Mouse (Mus musculus) testis, adult 2 months (tissue): ENCODE measurements around the gene Scoc. TPM values are rescaled to one million over a fixed set of nuclear protein-coding genes. Genes with fewer than 3 reads are reported as not detected.
"Not testable (repeated sequence)": the region's sequence is repeated elsewhere in the genome, so short reads cannot be mapped to it uniquely, and the experiment has no call there.

Experiments
- H3K27ac ChIP-seq: fragments of 200-500 bp; 2 replicates; pipeline ENCODE4 v1.5.1; 2012; ENCODE audit warnings: low read depth, low read length; ENCODE audit not compliant: control insufficient read depth, insufficient read depth
- H3K27me3 ChIP-seq: fragments of 200-500 bp; 2 replicates; pipeline ENCODE4 v1.6.1; 2012; ENCODE audit warnings: mild to moderate bottlenecking, low read length, moderate library complexity; ENCODE audit not compliant: control insufficient read depth, insufficient read depth
- H3K36me3 ChIP-seq: fragments of 200-500 bp; 2 replicates; pipeline ENCODE4 v1.6.1; 2012; ENCODE audit warnings: mild to moderate bottlenecking, low read length; ENCODE audit not compliant: control insufficient read depth, insufficient read depth
- H3K4me1 ChIP-seq: fragments of 200-500 bp; 2 replicates; pipeline ENCODE4 v1.6.1; 2012; ENCODE audit warnings: low read length; ENCODE audit not compliant: control insufficient read depth, insufficient read depth
- H3K4me3 ChIP-seq: fragments of 200-500 bp; 2 replicates; pipeline ENCODE4 v1.5.1; 2012; ENCODE audit warnings: low read depth, mild to moderate bottlenecking, low read length, moderate library complexity, mixed read lengths; ENCODE audit not compliant: control insufficient read depth
- CTCF ChIP-seq: fragments of 200-500 bp; IDR thresholded peaks from 2 replicates; pipeline ENCODE4 v1.5.1; 2012; ENCODE audit warnings: low read depth, mild to moderate bottlenecking, inconsistent platforms, low read length, moderate library complexity; ENCODE audit not compliant: control insufficient read depth, insufficient read depth, insufficient replicate concordance
- POLR2A ChIP-seq: fragments of 200-500 bp; IDR thresholded peaks from 2 replicates; pipeline ENCODE4 v1.6.1; 2012; ENCODE audit warnings: low read depth, mild to moderate bottlenecking, inconsistent platforms, low read length, moderate library complexity; ENCODE audit not compliant: control insufficient read depth
- polyA plus RNA-seq: library from polyadenylated mRNA; depleted of rRNA; stranded (reverse); fragments of >200 nt; gene quantifications from 2 replicates; pipeline ENCODE4 v1.2.3, GENCODE M21; 2012

Gene Scoc
- polyA plus RNA-seq, 1 experiment: 8.3 TPM

DNA sequence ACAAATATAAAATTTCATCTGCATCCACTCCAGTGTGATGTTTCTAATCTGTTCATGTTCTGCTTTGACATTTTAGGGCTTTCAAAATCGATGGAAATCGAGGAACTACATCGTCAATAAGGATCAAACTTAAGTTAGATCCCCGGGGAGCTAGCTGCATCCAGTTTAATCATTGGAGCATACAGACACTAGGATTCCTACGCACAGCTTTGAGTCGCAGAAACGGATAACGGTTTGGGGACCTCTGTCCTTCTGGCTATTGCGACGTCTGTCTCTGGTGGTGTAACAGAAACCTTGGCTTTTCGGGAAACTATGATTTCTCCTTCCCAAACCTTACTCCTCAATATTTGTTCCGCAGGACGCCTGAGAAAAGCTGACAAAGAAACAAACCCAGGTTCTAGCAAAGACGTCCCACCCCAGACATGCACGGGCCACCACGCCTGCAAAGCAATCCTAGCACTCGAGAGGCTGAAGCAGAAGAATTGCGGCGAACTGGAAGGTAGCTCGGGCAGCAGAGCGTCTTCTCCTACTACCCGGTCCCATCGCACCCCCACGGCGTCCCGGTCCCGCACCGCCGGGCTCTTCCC, 16.4 kb downstream of the Scoc start:
- H3K4me3 ChIP-seq: peak overlapping the region; percentile 91
- no peak for TF ChIP-seq CTCF
- no peak for TF ChIP-seq POLR2A
- peak overlapping the region; percentile 90 for H3K27ac ChIP-seq

DNA sequence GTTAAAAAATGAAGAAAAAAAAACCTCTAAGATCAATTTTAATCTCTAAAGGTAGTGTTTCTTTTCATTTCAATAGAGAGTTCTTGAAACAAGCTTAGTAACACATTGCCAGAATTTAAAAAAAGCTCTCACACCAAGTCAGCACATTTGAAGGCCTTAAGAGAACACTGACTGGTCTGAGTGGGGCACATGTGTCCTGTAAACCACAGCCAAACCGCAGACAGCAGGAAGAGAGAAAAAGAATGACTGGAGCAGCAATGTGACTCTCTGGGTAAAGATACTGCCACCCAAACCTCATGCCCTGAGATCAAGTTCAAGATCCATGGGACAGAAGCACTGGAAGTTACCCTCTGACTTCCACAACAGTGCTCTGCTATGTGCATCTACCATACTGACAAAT, 21.1 kb downstream of the Scoc start:
- Histone ChIP-seq H3K4me3 (no peak overlapping the region), H3K27me3 (no peaks in the 10 kb centered on the region), H3K27ac (no peak overlapping the region), H3K36me3 (peaks cover 1% of the 10 kb centered on the region; the same call in 1 of the 2 replicates), H3K4me1 (no peaks in the 10 kb centered on the region)
- no peak for TF ChIP-seq CTCF

More for the DNA sequence above, 16.4 kb downstream of the Scoc start:
- Histone ChIP-seq H3K27me3 (no peaks in the 10 kb centered on the region), H3K4me1 (no peaks in the 10 kb centered on the region), H3K36me3 (peaks cover 1% of the 10 kb centered on the region; the same call in 1 of the 2 replicates)

DNA sequence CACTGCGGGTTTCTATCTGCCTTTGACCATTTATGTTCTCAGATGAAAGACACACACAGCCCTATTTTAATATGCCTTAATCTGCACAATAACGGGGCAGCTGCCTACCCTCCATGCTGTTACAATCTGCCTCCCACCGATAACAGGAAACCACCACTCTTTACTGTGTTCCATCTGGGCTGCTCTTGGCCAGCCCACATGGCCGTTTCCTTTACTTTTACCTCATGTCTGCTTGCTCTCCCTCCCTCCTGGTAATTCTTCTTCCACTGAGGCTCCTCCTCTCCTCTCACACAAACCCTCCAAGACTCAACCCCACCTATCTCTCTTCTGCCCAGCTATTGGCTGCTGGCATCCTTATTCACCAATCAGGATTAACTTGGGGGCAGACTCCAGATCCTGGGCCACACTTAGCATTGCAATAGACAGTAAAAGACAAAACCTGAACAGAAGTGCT, 29.1 kb downstream of the Scoc start:
- TF ChIP-seq CTCF (no peak), POLR2A (no peak)
- Histone ChIP-seq H3K36me3 (no peaks in the 10 kb centered on the region; the same call in 1 of the 2 replicates), H3K4me1 (no peaks in the 10 kb centered on the region), H3K27ac (no peak overlapping the region), H3K27me3 (no peaks in the 10 kb centered on the region), H3K4me3 (no peak overlapping the region)

DNA sequence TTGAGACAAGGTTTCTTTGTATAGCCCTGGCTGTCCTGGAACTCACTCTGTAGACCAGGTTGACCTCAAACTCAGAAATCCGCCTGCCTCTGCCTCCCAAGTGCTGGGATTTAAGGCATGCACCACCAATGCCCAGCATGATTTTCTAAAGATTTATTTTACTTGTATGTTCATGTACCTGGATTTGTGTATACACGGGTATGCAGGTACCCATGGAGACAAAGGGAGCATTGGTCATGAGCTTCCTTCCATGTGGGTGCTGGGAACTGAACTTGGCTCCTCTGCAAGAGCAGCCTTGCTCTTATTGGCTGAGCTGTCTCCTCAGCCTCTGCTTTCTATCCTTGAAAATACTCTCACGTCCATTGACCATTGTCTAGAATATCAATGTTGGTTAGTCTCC, 29.6 kb downstream of the Scoc start:
- H3K4me3 ChIP-seq, H3K4me1 ChIP-seq, H3K27ac ChIP-seq, H3K27me3 ChIP-seq, H3K36me3 ChIP-seq: not testable (repeated sequence)

DNA sequence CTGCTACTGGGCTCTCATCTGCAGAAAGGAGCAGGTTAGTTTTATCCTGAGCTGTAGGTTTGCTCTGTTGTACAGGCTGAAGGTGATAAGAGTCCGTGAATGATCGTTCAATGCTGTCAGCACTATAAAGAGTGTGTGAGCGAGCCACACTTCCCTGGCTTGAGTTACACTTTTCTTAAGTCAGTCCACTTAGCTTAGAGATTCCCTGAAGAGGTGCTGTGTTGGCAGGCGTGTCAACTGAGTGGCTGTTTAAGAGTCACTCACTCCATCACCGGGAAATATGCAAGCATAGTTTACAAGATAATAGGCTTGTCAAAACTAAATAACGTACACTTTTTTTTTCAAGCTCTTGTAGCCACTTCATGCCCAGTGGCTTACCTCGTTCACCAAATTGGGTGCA, 31.2 kb downstream of the Scoc start:
- TF ChIP-seq CTCF (no peak), POLR2A (no peak)
- no peak overlapping the region for H3K27ac ChIP-seq
- no peaks in the 10 kb centered on the region for H3K27me3 ChIP-seq
- H3K36me3 ChIP-seq: peaks cover 1% of the 10 kb centered on the region; the same call in 1 of the 2 replicates
- H3K4me1 ChIP-seq: no peaks in the 10 kb centered on the region
- no peak overlapping the region for H3K4me3 ChIP-seq

DNA sequence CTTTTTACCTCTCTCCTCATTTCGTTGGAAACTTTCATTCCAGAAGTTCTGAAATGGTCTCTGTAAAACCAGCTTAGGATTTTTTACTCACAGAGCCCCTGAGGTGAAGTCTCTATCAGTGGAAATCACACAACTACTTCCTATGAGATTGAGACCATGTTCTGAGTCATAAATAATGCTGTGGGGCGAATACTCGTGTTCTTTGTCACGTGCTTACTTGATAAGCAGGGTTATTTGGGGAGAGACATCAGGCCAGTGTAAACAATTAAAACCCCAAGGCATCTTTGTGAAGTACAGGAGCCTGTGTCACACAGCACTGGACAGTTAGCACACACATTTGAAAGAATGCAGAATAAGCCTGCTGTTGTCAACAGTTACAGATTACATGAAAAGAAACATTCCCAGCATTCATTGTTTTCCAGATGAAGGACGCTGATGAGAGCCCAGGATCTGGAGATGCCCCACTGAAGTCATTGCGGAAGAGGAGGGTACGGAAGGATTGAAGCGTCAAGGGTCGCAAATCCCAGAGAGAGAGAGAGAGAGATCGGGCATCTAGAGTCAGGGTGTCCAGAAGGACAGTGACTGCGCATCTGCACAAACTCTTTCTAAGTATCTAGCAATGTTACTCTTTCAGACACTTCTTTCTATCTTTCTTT, 32.0 kb downstream of the Scoc start:
- H3K36me3 ChIP-seq: peaks cover 1% of the 10 kb centered on the region; the same call in 1 of the 2 replicates

DNA sequence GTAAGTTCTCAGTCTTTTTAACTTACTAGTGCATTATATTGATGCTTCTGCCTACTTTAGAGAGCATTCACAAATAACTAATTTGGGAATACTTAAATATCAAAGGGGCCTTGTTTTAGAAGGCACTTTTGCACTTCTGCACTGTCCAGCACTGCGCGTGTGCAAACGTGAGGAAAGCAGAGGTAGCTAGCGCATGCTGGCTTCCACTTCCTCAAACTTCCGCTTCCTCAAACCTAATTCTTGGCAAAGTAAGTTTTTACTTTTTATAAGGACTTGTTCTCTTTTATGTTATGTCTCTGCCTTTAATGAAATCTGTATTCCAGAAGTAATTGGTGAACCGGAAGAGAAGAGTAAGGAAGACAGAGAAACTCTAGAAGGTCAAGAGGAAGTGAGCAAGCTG, 33.0 kb downstream of the Scoc start:
- no peak overlapping the region for H3K27ac ChIP-seq
- TF ChIP-seq POLR2A (no peak), CTCF (no peak)
- H3K4me1 ChIP-seq: no peaks in the 10 kb centered on the region
- no peak overlapping the region for H3K4me3 ChIP-seq
- H3K27me3 ChIP-seq: no peaks in the 10 kb centered on the region
- peaks cover 1% of the 10 kb centered on the region for H3K36me3 ChIP-seq

More for the DNA sequence above, 32.0 kb downstream of the Scoc start:
- H3K27ac ChIP-seq: no peak overlapping the region
- H3K4me1 ChIP-seq: no peaks in the 10 kb centered on the region
- no peaks in the 10 kb centered on the region for H3K27me3 ChIP-seq
- TF ChIP-seq POLR2A (no peak), CTCF (no peak)
- no peak overlapping the region for H3K4me3 ChIP-seq
